Mouse (Mus musculus) testis, postnatal 10 days (tissue): ENCODE results near the gene Il22ra2.

Experiments used
- DNase-seq: peaks from one replicate; pipeline ENCODE4 v3.0.0; 2021; ENCODE audit warnings: low spot score

Gene Il22ra2

DNA sequence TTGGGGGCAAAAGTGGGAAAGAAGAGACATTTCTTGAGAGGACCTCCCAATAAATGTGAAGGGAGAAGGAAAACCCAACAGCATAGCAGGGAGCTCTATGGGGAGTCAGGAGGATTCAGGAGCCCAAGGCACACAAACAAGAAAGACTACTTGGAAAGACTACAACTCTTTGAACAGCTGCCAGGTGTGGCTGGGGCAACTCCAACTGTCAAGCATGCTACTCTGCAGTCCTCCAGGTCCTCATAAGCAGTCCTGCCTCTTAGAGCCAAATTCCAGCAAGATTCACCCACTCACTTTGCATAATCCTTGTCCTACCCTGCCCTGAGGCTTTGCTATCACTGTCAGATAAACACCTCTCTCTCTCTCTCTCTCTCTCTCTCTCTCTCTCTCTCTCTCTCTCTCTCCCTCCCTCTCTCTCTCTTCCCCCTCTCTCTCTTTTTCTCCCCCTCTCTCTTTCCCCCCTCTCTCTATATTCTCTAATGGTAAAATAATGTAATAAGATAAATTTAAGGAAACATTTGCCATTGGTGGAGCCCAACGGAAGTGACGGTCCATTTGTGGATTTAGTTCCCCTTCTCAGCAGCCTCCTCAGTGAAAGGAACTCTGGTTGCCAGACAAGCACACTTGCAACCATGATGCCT is at the start of gene Il22ra2:
Gene Il22ra2 (plus strand): TSS at position 591 of the 641 bp plus-strand sequence.
- no peak for DNase-seq

DNA sequence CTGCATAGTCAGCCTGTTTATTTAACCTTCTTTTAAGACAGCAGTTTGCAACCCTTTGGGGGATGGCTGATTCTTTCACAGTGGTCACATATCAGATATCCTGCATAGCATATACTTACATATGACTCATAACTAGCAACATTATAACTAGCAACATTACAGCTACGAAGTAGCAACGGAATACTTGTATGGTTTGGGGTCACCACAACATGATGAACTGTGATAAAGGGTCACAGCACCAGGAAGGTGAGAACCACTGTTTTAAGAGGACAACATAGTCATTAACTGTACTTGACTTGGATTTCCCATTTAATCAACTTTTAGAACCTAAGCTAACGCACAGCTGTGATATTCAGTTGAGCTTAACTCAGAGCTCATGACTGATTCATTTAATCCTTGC is 44.2 kb upstream of the Il22ra2 start:
- DNase-seq = no peak

DNA sequence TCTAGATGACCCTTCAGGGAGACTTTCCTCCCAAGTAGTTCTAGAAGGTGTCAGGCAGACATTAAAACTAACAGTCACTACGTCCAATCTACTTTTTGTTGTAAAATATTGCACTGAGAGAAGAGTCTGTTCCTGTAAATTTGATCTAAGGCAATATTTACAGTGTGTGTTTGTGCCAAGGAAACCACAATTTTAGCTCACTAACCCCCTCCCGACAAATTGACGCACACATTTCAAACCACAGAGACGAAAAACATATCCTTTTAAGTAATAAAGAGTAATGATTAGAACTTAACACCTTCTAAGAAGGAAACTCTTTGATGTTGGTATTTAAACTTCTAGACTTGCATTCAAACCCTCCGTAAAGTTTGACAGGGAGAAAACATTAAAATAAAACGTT is 43.8 kb upstream of the Il22ra2 start:
- DNase-seq = no peak

DNA sequence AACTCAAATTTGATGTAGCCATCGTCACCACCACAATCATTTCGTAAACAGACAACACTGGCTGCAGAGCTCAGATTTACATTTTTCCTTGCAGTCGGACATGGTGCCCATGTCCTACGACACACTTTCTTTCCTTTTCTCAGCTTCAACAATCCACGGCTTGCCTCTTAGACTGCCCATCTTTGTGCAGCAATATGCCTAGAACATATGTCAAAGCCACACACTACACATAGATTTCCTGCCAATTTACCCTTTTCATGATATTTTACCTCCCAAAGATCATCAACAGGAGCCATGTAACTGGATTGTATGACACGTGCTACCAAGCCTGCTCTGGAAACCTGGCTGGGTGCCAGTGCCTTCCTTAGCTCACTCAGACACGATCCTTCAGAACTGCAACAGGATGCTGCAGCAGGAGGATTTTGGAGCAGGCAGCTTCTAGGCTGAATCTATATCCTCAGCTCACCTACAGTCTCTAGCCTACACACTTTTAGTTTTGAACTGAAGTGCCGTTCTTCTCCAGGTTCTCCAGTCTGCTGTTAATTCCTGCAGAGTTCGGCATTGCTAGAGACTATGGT is 43.3 kb upstream of the Il22ra2 start:
- peak; percentile 55 for DNase-seq

DNA sequence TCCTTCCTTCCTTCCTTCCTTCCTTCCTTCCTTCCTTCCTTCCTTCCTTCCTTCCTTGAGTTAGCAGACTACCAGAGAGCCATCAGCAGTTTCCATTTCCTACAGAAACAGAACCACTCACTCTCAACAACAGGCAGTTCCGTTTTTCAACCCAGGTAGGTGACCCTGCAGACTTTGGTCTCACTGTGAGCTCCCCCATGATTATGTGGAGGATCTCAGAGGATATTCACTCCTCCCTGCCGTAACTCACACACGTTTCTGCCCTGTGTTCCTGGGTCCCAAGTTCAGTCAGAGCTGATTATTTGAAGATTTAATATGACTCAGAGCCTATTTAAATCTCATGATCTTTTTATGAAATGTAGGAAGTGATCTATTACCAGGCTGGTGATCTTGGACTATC is 41.1 kb upstream of the Il22ra2 start:
- DNase-seq = no peak

DNA sequence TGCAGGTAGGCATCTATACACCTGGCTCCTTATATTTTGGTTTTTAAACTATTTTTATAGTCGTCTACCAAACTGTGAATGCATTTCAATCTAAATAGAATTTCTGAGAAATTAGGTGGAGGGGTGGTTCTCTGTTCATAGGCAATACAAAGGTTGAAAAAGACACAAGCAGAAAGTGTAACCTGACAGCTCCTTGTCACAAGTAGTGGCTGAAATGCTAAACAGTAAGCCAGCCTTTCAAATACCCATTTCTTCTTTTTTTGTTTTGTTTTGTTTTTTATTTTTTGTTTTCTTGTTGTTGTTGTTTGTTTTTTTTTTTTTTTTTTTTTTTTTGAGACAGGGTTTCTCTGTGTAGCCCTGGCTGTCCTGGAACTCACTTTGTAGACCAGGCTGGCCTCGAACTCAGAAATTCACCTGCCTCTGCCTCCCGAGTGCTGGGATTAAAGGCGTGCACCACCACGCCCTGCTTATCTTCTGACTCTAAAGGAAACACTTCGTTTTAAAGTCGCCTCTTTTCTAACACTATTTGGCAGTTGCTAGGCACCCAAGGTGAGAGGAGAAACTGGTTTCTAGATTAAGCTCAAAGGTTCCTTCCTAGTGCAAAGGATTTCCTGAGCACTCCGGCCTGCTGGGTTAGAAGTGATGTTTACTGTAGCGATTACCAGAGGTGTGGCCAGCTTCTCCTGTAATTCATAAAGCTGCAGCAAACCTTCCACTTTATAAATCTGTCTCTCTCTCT is 39.8 kb upstream of the Il22ra2 start:
- DNase-seq = no peak

DNA sequence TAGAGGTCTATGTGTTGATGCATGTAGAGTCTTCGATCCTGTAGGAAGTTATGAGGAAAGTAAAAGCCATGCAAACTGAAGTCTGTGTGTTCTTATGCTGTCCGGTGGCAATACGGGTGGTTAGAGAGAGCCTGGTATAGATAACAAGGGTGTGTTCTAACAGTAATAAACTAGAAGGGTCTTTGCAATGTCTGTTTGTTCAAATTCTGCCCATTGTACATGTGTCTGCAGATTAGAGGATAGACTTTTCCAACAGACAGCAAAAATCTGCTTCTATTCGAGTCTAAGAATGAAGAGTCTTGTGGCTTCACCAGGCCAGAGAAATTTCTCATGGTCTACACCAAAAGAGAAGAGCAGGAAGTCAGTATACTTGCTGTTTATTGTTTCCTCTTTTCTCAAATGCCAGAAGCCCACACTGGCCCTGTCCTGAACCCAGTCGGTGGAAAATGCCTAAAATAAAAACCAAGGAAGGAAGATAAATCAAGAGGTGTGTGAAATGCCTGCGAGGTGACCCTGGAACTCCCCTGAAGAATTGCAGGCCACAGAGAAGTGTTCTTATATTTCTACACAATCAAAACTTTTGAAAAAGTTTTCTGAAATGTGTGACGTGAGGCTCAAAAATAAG is 38.9 kb upstream of the Il22ra2 start:
- no peak for DNase-seq

DNA sequence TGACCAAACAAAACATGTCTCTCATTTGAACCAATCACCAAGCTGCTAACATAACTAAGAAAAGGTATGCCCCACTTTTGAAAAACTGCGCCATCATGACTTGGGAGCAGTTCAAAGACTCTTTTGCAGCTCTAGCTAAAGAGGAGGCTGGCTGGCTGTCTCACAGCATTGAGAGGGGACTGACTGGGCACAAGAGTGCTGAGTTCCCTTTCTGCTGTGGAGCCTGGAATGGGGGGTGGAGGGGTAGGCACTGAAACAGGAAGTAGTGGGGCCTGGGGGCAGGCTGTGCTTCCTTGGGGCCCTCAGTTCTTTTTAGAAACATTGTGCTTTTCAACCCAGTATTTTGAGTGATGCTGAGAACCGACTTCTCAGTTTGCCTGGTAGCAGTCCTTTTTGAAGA is 37.7 kb upstream of the Il22ra2 start:
- no peak for DNase-seq

DNA sequence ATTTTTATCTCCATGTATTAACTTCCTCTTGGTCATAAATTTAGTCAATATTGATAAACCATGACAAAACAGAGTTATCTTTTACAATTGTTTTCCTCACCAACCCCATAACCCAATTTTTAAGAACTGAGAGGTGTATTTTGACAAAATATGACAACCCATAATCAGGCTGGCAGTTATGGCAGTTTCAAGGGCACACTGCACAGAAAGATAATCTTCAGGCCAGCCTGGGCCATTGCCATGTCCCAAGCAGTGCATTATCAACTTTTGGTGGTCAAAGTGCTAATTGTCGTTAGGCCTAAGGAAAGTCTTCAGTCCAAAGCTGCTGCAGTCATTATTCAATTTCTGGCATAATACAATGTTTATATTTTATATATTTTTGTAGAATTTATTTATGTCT is 37.0 kb upstream of the Il22ra2 start:
- no peak for DNase-seq

DNA sequence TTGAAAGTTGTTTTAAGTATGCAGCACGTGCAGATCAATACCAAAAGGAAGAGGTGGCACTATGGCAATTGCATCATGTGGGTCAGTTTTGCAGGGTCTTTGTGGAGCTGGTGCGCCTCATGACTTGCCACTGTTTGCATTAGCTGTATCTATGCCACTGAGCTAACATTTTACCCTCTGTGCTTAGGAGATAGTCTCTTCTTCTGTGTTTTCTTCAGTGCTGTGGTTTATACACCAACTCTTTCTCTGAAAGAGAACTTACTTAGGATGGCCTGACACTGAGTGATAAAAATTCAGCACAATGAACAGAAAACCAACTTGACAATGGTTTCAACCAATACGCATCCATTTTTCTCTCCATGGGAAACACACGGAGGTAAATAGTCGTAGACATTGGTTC is 35.9 kb upstream of the Il22ra2 start:
- DNase-seq = no peak

DNA sequence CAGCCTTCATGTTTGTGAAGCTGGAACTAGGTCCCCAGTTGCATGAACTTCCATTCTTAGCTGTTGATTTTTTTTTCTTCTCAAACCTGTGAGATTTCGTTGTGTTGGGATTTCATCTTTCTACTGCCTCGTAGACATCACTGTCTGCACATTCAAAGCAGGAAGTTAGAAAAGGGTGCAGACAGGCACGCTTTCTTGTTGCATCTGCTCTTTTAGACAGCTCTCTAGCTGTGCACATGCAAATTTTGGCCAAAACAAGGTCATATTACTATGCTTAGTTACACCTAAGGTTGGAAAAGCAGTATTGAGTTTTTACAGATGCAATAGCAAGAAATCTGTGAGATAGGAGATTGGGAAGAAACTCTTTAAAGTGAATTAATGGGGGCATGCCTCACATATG is 34.5 kb upstream of the Il22ra2 start:
- DNase-seq = no peak

DNA sequence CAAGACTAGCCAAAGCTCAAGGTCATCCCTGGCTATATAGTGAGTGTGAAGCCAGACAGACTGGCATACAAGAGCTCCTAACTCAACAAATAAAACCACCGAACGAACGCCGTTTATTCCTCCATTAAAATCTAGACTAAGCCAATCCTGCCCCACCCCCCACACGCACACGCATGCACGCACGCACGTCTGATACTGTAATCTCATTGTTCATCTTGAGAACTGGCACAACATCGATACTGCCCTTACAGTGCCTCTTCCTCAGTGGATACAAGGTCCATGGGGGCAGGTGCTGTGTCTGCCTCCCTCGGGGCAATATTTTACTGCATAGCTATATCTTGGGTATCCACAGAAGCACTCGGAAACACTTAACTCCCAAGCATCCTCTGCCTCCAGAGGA is 32.2 kb upstream of the Il22ra2 start:
- DNase-seq = no peak

DNA sequence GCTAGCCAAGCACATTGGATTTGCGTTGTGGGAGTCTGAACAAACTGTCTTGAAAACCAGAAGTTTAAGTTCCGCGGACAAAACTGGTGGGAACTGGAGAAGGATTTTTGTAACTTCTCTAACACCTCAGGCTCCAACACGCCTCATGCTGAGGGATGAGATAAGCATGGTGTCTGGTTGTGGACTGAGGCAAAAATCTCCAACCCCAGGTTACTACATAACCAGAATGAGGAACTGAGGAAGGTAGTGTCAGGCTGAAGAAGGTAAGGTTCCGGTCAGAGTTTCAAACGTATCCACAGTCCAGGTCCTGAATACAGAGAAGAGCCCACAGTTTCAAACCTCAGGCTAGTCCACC is 30.5 kb upstream of the Il22ra2 start:
- DNase-seq = no peak

DNA sequence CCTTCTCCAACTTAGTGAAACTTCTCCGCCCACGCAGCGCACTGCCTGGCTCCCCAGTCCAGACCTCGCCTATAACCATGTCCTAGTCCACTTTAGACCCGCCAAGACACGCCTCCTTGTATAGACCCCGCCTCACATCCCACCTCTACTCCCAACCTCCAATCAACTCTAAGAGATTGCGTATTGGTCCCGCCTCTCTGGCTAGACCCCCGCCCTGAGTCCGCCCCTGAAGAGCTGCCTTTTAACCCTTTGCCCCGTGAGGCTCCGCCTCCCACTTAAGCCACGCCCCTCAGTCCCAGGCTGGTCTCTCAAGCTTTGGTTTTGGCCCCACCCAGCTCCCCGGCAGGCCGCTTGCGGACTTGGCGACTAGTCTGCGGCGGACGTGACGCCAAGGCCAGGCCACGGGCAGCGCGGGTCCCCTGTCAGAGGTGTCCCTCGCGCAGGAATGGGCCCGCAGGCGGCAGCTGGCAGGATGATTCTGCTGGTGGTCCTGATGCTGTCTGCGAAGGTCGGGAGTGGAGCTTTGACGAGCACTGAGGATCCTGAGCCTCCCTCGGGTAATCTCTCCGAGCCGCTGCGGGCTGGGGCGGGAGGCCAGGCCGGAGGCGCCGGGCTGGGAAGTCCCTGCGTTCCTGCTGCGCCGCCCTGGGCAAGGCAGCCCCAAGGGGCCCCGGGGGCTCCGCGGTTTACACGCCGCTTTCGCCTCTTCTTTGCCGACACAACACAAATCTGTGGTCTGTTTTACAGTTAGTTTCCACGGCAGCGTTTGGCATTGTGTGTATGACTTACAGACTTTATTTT is 30.0 kb upstream of the Il22ra2 start, which contains the start of gene Ifngr1:
Gene Ifngr1 (plus strand): TSS at position 309 of the 801 bp plus-strand sequence.
- DNase-seq = peak; percentile 99

DNA sequence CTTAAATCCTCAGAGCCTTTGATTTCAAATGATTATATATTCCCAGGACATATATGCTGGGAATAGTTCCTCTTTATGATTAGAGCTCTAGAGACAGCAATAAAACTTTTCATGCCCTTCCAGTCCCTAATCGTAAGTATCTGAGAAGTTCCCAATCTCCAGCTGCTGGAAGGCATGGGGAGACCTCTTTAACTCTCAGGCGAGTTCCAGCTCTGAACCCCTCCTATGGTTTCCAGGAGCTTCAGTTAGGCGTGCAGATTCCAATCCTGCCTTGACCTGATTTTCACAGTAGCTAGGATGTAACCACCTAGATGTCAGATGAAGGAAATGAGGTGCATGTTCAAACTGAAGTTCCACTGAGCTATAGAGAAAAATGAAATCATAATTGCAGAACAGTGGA is 29.2 kb upstream of the Il22ra2 start:
- DNase-seq = no peak

DNA sequence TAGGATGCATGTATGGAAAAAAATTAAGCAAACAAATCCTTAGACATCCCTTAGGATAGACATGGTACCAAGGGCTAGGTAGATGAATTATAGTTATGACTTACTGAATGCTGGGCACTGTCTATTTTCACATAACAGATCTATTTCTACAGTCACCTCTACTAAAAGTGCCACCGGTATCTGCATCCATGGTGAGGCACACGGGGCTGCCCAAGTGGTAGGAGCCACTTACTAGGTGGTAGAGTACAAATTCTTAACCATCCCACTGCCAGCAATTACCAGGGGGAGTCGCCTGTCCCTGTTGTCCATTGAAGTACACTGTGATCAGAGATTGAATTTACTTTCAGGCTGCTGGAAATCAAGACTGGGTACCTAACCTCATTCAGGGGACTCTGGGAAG is 28.5 kb upstream of the Il22ra2 start:
- no peak for DNase-seq

DNA sequence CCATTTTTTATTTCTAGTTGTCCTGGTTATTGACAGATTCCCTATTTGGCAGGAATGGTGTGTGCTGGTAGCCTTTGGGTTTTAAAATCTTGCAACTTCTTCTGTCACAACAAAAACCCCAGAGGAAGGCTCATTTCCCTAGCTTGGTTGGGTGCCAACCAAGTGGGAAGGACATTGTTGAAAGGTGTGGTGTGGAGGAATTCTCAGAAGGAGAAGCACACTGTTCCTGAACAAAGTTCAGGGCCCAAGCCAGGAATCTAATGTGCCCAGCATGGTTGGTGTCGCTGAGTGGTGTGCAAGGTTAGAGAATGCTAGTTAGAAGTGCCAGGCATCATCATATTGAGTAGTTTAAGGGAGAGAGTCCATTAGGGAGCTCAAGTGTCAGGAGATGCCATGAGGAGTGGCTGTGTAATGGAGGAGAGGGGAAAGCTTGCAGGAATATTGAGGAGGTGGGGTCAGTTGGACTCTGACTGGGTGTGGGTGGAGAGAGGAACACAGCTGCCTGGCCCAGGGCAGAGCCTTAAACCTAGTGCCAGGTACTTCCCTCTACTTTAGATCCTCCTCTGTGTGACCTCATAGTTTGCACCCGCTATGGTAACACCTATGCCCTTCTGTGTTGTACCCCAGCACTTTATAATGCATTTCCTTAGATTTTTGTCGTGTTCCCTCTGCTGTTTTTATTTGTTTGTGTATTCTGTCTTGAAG is 27.4 kb upstream of the Il22ra2 start:
- no peak for DNase-seq

DNA sequence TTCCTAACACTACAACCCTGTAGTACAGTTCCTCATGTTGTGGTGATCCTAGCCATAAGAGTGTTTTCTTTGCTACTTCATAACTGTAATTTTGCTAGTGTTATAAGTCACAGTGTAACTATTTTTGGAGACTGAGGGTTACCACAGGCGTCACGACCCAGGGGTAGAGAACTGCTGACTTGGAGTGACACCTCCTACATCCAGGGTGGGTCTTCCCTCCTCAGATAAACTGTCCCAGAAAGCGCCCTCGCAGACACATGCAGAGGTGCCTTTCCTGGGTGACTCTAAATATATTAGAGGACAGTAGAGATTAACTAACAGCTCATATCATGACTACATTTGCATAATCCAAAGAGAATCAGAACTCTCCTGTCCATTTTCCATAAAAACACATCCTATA is 24.9 kb upstream of the Il22ra2 start:
- no peak for DNase-seq

DNA sequence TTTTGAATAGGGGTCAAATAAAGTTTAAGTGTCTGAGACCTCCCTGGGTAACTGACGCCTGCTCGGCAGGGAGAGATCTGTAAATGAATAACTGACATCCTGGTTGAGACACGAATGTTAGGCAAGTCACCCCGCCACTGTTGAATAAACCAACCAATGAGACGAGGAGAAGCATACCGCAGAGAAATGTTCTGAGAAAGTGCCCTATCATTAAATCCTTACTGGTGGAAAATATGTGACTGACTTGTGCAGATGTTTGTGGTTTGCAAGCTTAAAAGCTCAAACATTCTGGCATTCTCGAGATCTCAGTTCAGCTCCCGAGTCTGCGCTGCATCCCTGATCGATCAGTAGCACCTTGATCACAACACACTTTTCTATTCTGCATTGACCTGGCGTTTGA is 23.7 kb upstream of the Il22ra2 start:
- DNase-seq = no peak

DNA sequence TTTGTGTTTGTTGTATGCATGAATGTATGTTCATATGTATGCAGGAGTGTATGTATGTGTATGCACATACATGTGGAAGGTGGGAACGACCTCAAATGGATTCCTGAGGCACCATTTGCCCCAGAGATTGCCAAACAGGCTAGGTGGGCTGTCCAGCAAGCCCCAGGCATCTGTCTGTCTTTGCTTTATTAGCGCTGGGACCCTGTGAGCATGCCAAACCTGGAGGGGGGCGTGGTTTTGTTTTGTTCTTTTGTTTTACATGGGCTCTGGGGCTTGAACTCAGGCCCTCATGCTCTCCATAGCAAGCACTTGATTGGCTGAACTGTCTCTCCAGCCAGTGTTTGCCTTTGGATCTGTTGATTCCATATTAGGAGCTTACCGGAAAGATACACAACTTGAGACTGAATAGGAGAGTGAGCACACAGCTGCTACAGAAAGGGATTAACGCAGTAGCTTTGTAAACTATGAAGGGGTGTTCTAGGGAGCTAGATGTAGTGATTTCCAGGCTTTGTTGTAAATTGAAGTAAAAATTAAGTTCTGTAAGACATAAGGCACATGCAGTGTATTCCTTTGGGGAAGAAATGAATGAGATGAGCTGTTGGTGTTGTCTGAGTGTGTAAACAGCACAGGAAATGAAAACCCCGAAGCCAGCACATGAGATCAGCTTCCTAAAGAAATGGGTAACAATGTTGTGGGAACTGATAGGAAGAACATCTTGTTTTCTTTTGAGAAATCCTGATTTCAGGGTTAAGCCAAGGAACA is 22.3 kb upstream of the Il22ra2 start:
- DNase-seq = no peak

DNA sequence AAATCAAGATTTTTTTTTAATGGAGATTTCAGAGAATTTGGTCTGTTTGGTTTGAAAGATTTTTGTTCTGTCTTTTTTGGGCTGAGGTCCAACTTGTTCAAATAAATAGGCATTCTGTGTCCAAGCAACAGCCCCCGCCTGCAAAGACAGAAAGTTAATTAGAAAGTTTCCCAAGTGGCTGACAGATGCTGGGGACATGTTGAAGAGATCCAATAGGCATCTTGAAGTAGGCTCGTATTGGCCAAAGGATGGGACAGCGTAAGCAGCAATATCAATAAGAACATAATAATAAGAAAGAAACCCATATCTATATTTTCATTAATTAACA is 21.7 kb upstream of the Il22ra2 start:
- DNase-seq = no peak
